Comparison of ENCODE assay signal across 8 mouse cellular contexts in genomic region chr2:145699414-145700071, GRCm38 (mm10). TPM values are rescaled to one million over a fixed set of nuclear protein-coding genes. Genes with fewer than 3 reads are reported as not detected.
DNase-seq lines count a peak whose midpoint lies in the region; ATAC-seq and TF ChIP-seq lines count a peak whose summit lies in the region.

No protein-coding gene starts in this region.

- no peaks in the 10 kb centered on the region for H3K9me3 ChIP-seq in intestine, postnatal 0 days (ENCODE audit: control insufficient read depth)
- no peaks in the 10 kb centered on the region for H3K9me3 ChIP-seq in midbrain, embryonic 13.5 days

- peak; percentile 11 to 33 for DNase-seq in urinary bladder, adult 18-20 months (ENCODE audit: low spot score in 2 of 2)
- no peak for DNase-seq in urinary bladder, adult 2 months (ENCODE audit: low spot score)
- DNase-seq in cerebellum, postnatal 25 days = peak; percentile 31 to 55
- peak; percentile 76 to 77 for DNase-seq in heart, adult 18-20 months
- DNase-seq in left cerebral cortex, postnatal 4 days = peak; percentile 54
- peak; percentile 14 for DNase-seq in thymus, postnatal 25 days

- H3K36me3 ChIP-seq in intestine, postnatal 0 days (ENCODE audit: control insufficient read depth, insufficient read depth) = no peaks in the 10 kb centered on the region; the same call in 1 of the 2 replicates
- no peaks in the 10 kb centered on the region for H3K36me3 ChIP-seq in midbrain, embryonic 13.5 days

- H3K27ac ChIP-seq in intestine, postnatal 0 days (ENCODE audit: low read depth, low read length) = no peak overlapping the region
- no peak overlapping the region for H3K27ac ChIP-seq in midbrain, embryonic 13.5 days

- ATAC-seq in intestine, postnatal 0 days = peak; percentile 68
- peak; percentile 66 for ATAC-seq in midbrain, embryonic 13.5 days

- peak; percentile 88 for TF ChIP-seq CTCF in intestine, postnatal 0 days (IDR thresholded peaks at IDR 0.05; ENCODE audit: low read depth)

- WGBS in intestine, postnatal 0 days = 37% methylated on average over 6 of the region's 6 CpGs
- 33% methylated on average over 6 of the region's 6 CpGs for WGBS in midbrain, embryonic 13.5 days

- 0 out of 2 replicates have a peak, but pooled peaks cover 3% of the 10 kb centered on the region for H3K4me1 ChIP-seq in intestine, postnatal 0 days (replicated peaks; ENCODE audit: control insufficient read depth, insufficient read depth, low read length)
- no peaks in the 10 kb centered on the region for H3K4me1 ChIP-seq in midbrain, embryonic 13.5 days (replicated peaks)

- no peak overlapping the region for H3K9ac ChIP-seq in intestine, postnatal 0 days (ENCODE audit: low read depth, low read length)
- no peak overlapping the region for H3K9ac ChIP-seq in midbrain, embryonic 13.5 days (replicated peaks)

- intact Hi-C loops in left cerebral cortex, postnatal 4 days (cut with DNase I) = loop anchor here (10.0 kb wide), 1 partner anchor 185 kb away; no protein-coding TSS in a partner anchor

- no peak overlapping the region for H3K4me3 ChIP-seq in intestine, postnatal 0 days (ENCODE audit: low read depth, low read length)
- no peak overlapping the region for H3K4me3 ChIP-seq in midbrain, embryonic 13.5 days (replicated peaks)

- no peaks in the 10 kb centered on the region for H3K27me3 ChIP-seq in intestine, postnatal 0 days (replicated peaks; ENCODE audit: control insufficient read depth, insufficient read depth, low read length)
- no peaks in the 10 kb centered on the region for H3K27me3 ChIP-seq in midbrain, embryonic 13.5 days

- H3K4me2 ChIP-seq in intestine, postnatal 0 days (replicated peaks; ENCODE audit: low read depth) = no peak overlapping the region
- no peak overlapping the region for H3K4me2 ChIP-seq in midbrain, embryonic 13.5 days (replicated peaks)

RNA-seq across cellular contexts. Expression of gene Rin2, which starts 24.5 kb away (rescaled TPM):
- polyA plus RNA-seq in urinary bladder, adult 2 months (2012; rRNA removed) = 26.4 and 29.6 TPM in 2 replicates
- 10 to 100 TPM; 17.5 to 18.5 TPM for total RNA-seq in heart, adult 18-20 months (2021)
- polyA plus RNA-seq in intestine, postnatal 0 days (2015; fragmentation: Nextera tagmentation; extraction: Ambion mirVana) = 10.2 and 11.9 TPM in 2 replicates
- total RNA-seq in left cerebral cortex, postnatal 4 days (2021) = 10 to 100 TPM; 12.8 to 16.7 TPM
- 11.9 and 12.8 TPM in 2 replicates for polyA plus RNA-seq in midbrain, embryonic 13.5 days (2015; fragmentation: Nextera tagmentation; extraction: Ambion mirVana)
